Mouse (Mus musculus): ENCODE measurements around the gene Isg20l2.

Isg20l2 gene

DNA sequence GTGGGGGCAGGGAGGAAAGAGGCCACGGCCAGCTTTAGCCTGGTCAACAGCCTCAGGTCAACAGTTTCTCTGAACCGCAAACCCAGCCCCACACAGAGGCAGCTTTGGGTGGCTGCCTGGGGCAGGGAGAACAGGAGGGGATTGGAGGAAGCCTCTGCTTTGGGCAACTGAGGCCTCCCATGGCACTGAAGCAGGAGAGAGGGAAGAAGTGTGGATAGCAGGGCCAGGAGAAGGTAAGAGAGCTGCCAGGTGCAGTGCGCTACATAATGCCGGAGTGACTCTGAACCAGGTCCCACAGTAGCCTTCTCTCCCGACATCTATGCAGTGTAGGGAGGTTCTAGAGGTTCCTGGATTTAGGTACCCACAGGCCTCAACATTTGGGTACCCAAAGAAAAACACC, 50.6 kb downstream of the Isg20l2 start:
- no peak for DNase-seq

DNA sequence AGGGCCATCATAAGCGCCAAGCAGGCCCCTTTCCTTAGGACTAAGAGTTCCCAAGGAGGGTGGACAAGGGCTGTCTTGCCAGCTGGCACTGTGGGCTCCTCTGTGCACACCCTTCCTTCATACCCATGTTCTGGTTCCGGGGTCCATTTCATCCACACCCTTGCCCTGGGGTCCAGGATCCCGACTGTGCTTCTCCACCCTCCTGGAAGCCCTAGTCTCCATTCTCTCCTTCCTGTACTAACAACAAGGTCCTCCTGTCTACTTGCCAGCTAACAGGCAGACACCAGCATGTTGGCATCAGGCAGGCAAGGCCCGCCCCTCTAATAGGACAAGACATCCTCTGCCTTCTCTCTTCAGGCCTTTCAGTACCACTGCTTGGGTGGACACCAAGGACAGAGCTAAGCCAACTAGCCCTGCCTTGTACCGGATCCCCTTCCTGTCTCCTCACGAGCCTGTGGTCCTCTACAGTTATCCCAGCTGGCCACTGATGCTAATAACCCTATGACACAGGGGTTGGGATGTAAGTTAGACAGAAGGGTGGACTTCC, 51.2 kb downstream of the Isg20l2 start:
- DNase-seq, result no peak

DNA sequence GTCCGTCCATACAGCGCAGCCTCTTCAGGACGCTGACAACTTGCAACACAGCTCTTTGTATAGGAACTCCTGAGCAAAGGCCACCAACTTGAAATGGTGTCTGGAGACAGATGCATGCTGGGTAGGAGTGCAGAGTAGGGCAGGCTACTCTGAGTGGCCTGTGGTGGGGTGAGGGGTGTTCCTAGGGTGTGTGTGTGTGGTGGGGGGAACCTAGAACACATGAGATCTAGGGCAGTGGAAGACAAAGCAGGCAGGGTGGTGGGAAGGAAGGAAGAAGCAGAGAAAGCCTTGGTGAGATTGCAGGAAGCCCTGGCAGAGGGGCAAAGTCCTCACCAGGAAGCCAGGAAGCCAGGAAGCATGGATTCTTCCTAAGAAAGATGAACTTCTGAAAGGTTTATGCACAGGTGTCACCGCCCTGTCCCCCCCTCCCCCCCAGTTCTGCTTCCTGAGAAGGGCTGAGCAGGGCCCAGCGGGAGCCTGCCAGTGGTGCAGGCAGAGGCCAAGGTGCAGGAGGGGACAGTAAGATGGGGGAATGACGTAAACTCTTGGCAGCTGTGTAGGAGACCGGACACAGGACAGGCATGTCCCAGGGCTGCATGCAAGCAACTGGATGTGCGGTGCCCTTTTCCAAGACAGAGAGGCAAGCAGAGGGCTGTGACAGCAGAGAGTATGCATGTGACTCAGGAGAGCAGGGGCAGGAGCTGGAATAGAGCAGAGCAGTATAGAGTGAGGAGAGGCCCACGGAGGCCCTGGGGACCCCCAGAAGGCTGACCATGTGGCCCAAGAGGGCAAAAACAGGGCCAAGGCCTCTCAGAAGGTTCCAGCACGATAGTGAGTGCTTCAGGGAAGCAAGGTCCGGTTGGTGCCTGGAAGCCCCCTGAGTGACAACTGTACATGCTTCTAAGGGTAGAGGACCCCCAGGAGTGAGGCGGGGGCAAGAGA, 52.1 kb downstream of the Isg20l2 start:
- no peak for DNase-seq

DNA sequence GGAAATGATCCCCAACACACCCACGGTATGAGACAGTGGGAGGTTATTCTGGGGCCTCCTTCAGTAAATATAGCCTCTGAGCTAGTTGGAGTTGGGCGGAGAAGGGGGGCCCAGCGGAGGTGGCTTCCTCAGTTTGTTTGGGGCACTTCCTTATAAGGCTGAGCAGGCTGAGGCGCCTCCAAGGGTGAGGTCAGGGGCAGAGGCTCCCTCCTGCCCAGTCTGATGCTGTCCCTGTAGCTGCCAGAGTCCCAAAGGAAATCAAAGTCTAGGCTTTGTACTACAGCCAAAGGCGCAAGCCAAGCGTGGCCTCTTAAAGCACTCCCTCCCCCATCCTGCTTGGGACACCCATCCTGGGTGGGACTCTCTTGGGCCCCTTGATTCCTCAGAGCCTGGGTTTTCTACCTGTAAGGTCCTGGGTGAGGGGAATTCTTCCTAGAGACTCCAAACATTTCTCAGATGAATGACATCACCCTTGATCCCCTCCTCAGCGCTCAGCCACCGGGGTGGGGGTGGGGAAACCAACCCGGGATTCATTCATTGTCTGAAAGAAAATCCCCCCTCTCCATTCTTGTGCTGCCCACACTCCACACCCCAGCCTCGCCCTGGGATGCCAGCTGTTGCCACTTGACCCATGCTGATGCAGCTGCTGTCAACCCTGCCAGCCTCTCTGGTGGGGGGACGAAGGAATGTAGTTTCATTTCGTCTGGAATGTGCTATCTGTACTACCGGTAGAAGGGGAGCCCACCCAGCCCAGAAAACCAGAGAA, 52.9 kb downstream of the Isg20l2 start:
- DNase-seq, result no peak

DNA sequence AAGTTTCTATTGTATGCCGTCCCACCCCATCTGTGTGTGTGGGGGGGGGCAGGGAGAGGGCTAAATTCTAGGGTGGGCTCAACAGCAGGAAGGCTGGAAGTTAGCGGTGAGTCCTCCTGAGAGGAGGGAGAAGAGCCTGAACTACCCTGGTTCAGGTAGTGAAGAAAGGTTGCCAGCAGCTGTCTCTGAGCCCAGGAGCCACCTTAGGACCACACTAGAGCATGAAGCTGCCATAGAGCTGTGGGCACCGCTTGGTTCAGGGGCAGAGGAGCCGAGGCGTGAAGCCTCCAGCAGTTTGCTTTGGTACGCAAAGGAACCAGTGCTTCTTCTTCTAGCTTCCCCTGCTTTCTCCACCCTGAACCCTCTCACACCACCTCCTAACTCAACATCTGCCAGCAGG, 53.5 kb downstream of the Isg20l2 start:
- no peak for DNase-seq

DNA sequence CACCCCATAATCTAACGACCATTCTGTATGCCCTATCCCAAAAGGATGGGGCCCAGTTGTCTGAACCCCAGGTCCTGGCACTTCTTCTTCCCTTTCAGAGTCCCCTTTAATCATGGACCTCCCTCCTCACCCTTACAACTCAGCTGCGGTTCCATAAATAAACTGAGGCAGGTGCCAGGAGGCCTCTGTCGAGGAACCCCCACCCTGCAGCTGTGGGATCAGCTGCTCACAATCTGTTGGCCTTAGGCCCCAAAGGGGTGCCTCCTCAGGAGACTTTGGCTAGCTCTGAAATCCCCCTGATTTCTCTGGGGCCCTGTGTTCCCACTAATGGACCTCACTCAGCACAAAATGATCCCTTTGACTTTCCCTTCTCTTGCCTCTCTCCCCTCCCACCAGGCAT, 54.0 kb downstream of the Isg20l2 start:
- DNase-seq, result no peak

DNA sequence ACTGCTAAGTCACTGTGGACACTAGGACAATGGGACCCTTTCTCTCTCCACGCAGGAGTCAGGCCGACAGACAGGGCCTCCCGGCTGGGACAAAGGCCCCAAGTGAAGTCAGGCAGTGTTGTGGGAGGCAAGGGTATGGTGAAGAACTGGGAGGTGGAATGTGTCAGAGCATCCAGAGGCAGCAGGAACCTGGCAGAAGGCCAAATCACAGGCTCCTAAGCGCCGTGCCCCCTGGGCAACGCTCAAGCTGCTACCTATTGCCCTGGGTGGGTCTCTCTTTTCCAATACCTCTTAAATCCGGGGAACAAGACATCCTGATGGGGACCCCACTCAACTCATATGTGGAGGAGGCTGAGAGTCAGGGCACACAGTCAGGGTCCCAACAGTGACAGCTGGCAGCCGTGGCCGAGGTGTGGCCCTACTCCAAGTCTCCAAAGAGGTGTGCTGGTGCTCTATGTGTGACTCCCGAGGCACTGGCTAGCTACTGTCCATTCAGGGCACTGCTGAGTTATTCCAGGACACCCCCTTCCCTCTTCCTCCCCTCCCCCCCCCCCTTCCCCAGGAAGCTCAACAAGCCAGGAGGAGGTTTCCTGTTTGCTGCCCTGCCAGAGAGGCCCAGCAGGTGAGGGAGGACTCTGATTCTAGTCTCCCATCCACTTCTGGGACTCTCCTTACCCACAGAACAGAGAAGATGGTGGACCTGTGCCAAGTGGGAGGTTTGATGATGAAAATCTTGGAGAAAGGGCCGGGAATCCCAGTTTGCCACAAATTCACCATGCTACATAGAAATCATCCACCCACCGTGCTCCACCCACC, 55.6 kb downstream of the Isg20l2 start:
- no peak for DNase-seq

DNA sequence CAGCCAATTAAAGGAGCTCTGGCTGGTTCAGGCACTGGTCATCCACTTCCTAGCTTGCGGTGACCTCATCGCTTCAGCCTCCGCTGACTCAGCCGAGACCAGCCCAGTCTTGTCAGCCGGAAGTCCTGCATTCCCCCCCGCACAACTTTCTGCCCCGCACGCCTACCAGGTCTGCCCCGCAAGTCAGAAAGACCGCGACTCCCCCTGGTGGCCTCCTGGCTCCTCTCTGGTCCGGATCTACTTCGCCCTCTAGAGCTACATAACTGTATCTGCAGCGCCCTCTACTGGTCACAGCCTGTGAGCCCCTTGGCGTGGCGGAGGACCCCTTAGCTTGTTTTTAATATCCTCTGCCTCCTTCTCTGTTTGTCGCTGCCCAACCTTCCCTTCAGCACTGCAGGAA, 56.8 kb downstream of the Isg20l2 start:
- DNase-seq, result peak; percentile 79

DNA sequence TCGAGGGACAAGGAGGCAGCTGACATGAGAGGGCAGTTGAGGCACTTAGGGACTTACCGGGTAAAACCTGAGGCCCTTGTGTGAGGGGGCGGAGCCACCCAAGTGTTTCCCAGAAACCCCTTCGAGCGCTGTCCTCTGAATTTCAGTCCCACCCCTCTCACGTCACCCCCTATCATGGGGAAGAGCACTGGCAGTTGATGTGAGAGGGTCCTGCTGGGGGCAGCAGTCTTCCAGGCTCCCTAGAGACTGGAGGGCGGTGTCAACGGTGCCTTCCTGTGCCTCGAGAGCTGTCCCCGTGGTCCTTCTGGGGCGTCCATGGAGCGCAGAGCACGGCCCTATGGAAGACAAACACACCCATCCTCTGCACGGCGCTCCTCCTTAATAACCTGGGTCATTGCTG, 57.5 kb downstream of the Isg20l2 start:
- DNase-seq, result no peak

DNA sequence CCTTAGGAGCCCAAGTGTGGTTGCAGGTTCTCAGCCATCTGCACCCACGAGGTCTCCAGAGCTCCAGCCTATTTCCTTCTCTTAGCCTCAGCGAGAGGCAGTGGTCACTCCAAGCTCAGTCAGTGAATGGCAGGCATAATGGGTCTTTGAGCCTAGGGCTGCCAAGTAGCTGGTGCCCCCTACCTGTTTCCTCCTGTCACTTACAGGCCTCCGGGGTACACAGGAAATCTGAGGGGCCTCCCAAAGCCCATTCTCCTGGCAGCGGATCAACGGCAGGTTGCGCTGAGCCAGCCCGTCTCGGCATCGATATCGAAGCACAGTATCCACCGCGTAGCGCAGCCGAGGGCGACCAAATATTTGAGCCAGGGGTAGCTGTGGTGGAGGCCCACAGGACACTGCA, 58.0 kb downstream of the Isg20l2 start:
- DNase-seq, result no peak

DNA sequence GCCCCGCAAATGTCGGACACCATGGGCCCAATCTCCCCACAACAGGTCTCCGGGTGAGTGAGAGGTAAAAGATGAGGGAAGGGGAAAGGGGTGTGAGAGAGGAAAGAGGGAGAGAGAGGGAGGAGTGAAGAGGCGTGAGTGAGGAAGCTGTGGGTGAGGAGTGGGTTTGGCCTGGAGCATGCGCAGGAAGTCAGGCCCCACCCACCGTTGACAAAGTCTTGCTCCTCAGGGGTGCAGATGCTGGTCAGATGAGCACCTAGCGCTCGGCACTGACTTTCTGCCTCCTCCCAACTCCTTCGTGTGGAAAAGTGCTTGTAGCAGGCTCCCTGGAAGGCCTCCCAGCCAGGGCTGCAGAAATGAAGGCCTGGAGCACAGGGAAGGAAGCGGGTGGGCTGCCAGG, 59.8 kb downstream of the Isg20l2 start:
- DNase-seq, result no peak

All from cerebellum, adult 11-12 months (tissue).